Mouse (Mus musculus): Measurements from ENCODE around the gene Arl15.

GRCm38 (mm10) chr13:113785803-113786202 lies 8.5 kb upstream of the Arl15 start:
- TF ChIP-seq CTCF (IDR thresholded peaks at IDR 0.05) (no peak), EP300 (IDR thresholded peaks at IDR 0.05; ENCODE audit: insufficient read depth, low read depth, low read length) (no peak)

All from heart, adult 2 months (tissue).